Mouse (Mus musculus): ENCODE results near the gene Rps23.

Rps23 gene

GRCm38 (mm10) chr13:90933256-90933655 is 10.5 kb downstream of the Rps23 start:
- no peak for DNase-seq (ENCODE audit: low spot score)

DNA sequence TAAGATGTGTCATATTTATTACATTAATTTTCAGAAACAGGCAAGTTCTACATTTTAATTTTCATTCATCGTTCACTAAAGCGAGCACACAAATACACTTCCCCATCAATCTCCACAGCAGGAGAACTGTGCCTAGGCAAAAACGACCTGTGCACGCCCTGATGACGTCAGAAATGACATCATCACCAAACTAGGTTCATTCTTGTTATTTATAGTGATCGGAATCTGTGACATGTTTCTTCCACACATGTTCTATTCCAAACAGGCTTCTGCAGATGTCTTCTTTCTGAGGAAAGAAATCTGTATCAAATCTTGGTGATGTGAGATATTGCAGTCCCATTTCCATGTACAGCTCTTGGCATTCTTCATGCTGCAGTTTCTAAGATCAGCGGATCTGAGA is 13.1 kb downstream of the Rps23 start:
- DNase-seq (ENCODE audit: low spot score): no peak

- DNase-seq (ENCODE audit: low spot score): no peak
These were observed 16.4 kb downstream of the Rps23 start for GRCm38 (mm10) chr13:90939192-90939591.

DNA sequence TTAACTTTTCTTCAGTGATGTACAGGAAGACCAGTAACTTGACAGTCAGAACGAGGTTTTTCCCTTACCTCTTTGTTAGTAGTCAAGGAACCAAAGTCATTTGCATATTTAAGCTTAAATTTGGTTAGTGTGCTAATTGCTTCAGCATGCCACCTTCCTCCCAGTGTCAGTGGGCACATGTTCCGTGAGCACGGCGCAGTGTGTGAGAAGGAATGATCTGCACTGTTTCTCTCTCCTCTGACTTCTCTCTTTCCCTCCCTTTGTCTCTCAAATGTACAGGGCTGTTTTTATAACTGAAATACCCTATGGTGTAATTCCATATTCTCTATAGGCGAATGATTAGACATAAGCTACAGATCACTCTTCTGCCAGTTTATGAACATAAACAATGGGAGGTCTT is 16.8 kb downstream of the Rps23 start:
- no peak for DNase-seq (ENCODE audit: low spot score)

GRCm38 (mm10) chr13:90958894-90959293 is 36.1 kb downstream of the Rps23 start:
- DNase-seq (ENCODE audit: low spot score): no peak

DNA sequence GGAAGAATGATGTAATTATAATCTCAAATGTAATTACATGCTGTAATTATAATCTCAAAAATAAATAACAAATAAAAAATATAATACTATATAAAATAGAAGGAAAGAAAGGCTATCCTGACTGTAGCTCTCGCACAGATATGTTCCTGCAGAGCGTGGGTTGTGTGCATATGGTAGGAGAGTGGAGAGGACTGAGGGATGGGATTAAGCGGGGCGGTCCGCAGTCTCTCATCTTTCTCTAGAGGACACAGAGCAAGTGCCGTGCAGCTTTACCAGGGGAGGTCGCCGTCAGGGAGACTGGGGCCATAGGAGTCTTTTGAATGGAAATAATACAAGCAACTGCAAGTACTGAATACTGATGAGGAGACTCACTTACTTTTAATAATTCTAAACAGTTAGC is 37.8 kb downstream of the Rps23 start:
- DNase-seq (ENCODE audit: low spot score): no peak

DNA sequence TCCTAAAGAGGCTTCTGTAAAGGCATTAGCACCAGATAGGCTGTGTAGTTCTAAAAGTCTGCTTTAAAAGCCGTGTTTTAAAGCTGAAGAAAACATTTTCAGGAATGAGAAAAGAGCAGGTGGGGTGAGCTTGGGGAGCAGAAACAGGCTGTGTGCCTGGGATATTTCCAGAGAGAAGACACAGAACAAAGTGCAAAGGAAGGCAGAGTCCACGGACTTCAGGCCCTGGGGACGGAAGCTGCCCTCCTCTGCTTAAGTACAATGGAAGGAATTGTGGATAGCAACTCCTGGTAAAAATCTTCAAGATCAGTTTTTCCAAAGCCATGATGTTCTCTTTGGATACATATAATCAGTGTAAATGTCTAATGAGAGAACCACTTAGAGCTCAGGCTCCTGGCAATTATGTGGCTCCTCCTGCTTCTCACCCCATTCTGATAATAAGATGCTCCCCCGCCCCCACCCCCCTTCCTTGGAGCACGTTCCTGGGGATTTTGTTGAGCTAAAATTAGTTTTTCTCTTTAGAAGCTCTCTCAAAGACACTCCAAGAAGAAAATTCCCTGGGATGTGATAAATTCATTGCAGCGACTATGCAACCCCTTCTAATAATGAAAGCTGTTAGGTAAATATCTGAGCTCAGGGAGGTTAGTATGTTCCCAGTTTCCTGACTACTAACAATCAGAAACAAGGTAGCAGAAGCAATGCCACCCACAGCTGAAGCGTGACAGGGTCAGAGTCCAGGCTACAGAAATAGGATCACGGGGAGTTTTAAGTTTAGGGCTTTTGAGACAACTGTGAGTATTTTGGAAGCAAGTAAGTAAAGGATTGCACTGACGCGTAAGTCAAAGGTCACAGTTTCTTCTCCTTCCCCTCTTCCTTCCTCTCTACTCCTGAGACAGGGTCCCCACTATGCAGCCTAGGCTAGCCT is 40.3 kb downstream of the Rps23 start:
- DNase-seq (ENCODE audit: low spot score): peak; percentile 30

GRCm38 (mm10) chr13:90964511-90964910 is 41.8 kb downstream of the Rps23 start:
- DNase-seq (ENCODE audit: low spot score): peak; percentile 63

GRCm38 (mm10) chr13:90965996-90966395 is 43.2 kb downstream of the Rps23 start:
- no peak for DNase-seq (ENCODE audit: low spot score)

DNA sequence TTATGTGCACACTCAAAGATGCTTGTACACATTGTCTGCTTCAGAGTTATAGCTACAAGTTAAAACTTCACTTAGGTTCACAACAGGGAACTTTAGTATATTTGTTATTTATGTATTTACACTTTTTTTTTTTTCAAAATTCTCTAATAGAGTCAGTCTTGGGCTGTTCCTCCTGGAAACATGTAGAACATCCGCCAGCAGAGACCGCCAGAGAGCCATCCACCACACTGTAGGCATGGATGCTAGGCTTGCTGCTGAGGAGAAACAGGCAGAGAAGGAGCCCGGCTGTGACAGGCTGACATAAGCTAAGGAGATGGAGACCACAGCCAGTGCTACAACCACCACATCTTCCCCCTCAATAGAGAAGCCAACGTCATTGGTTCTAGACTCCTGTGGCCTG is 44.7 kb downstream of the Rps23 start:
- DNase-seq (ENCODE audit: low spot score): peak; percentile 32

DNA sequence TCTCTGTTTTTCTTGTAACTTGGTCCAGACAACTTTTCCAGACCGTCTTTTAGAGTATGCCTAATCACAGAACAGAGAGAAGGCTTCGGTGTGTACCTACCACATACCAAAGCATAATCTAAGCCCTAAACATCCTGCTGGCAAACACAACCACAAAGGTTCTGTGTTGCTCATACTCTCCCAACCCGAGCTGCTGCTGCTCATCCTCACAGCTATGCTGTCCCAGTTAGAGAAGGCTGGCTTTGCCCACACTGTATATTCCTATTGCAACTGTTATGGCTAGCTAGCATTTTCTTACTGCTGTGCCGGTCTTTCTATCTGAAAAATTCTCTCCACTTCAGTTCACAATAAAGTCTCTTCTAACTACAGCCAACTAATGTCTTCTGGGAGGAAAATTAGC is 46.2 kb downstream of the Rps23 start:
- DNase-seq (ENCODE audit: low spot score): no peak

DNA sequence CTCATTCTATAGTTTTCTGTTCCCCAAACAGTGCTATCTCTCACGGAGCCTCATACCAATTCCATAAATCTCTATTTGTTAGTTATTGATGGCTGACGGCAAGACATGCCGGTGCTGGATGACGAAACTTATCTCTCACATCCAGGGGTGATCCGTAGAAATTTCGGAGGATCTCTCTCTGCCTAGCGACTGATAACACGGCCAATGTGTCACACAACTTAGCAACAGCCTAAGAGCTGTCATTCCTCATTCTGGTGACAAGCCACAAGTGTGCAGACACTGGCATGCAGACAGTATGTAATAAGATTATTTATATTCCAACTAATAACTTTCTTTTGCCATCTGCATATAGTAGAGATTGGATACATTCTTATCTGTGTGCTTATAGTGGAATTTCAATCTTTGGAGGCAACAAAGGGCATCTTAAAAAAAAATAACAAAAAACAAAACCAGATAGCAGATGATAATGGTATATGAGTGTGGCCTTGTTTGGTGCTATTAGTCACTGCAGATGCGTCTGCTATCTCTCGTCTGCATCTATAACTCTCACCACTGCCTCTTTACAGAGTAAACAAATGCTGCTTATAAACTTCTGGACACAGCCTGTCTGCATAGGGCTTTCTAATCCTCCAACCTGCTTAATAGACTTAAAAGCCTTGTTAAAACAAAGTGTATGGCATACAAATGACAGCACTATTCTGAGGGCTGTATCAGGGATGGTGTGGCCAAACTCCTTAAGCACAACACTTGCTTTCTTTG is 47.7 kb downstream of the Rps23 start:
- no peak for DNase-seq (ENCODE audit: low spot score)

- no peak for DNase-seq (ENCODE audit: low spot score)
These were observed 50.7 kb downstream of the Rps23 start for GRCm38 (mm10) chr13:90973409-90973808.

Data from testis, postnatal 14 days (tissue).